29 mouse cellular contexts compared by ENCODE assay signal in genomic region chr15:79122546-79122945, GRCm38 (mm10). TPM values are rescaled to one million over a fixed set of nuclear protein-coding genes. Genes with fewer than 3 reads are reported as not detected.
DNase-seq lines count a peak whose midpoint lies in the region; ATAC-seq and TF ChIP-seq lines count a peak whose summit lies in the region.
"Had no signal": no experiment of that assay in that cellular context is flagged by ENCODE, and none has a peak within 500 bp of the region (broad histone marks: within the 10 kb centered on the region; RNA-seq: fewer than 3 reads in every experiment).

No protein-coding gene starts in this region.

- TF ChIP-seq CTCF in forebrain, postnatal 0 days (IDR thresholded peaks at IDR 0.05; ENCODE audit: low read depth): peak; percentile 15; the same call in 1 of the 2 replicates
- TF ChIP-seq CTCF in kidney, postnatal 0 days (IDR thresholded peaks at IDR 0.05; ENCODE audit: low read depth): 0 out of 2 replicates have a peak, but pooled peaks have one; percentile 4

- no peak overlapping the region for H3K4me2 ChIP-seq in forebrain, postnatal 0 days (ENCODE audit: low read depth)
- no peak overlapping the region for H3K4me2 ChIP-seq in forebrain, embryonic 11.5 days (ENCODE audit: low read depth, low read length, severe bottlenecking)
- H3K4me2 ChIP-seq in heart, embryonic 14.5 days (ENCODE audit: low read length): no peak overlapping the region
- H3K4me2 ChIP-seq in heart, embryonic 11.5 days: no peak overlapping the region
- no peak overlapping the region for H3K4me2 ChIP-seq in kidney, postnatal 0 days (ENCODE audit: low read length)
- H3K4me2 ChIP-seq: embryonic facial prominence, embryonic 15.5 days; forebrain, embryonic 13.5 days; hindbrain, embryonic 13.5 days; limb, embryonic 13.5 days; liver, embryonic 12.5 days; stomach, embryonic 15.5 days had no signal

- no peaks in the 10 kb centered on the region for H3K9me3 ChIP-seq in forebrain, postnatal 0 days (ENCODE audit: low read length)
- no peaks in the 10 kb centered on the region for H3K9me3 ChIP-seq in forebrain, embryonic 11.5 days (ENCODE audit: control insufficient read depth, low read length)
- no peaks in the 10 kb centered on the region for H3K9me3 ChIP-seq in heart, embryonic 14.5 days (ENCODE audit: control insufficient read depth, low read length)
- H3K9me3 ChIP-seq in heart, embryonic 11.5 days (replicated peaks; ENCODE audit: control insufficient read depth, low read length): no peaks in the 10 kb centered on the region
- no peaks in the 10 kb centered on the region for H3K9me3 ChIP-seq in kidney, postnatal 0 days (replicated peaks; ENCODE audit: low read length)
- H3K9me3 ChIP-seq: embryonic facial prominence, embryonic 10.5 days; embryonic facial prominence, embryonic 15.5 days; forebrain, embryonic 13.5 days; hindbrain, embryonic 13.5 days; limb, embryonic 13.5 days; liver, embryonic 12.5 days; stomach, embryonic 15.5 days had no signal

- no peak overlapping the region for H3K9ac ChIP-seq in forebrain, postnatal 0 days
- H3K9ac ChIP-seq in forebrain, embryonic 11.5 days (ENCODE audit: low read length): no peak overlapping the region
- H3K9ac ChIP-seq in heart, embryonic 14.5 days (ENCODE audit: low read length): peak overlapping the region; percentile 21; the same call in 1 of the 2 replicates
- no peak overlapping the region for H3K9ac ChIP-seq in heart, embryonic 11.5 days (ENCODE audit: low read depth, low read length)
- no peak overlapping the region for H3K9ac ChIP-seq in kidney, postnatal 0 days (ENCODE audit: low read depth, low read length)
- H3K9ac ChIP-seq: embryonic facial prominence, embryonic 15.5 days; forebrain, embryonic 13.5 days; hindbrain, embryonic 13.5 days; limb, embryonic 13.5 days; liver, embryonic 12.5 days; stomach, embryonic 15.5 days had no signal

- H3K27ac ChIP-seq in forebrain, postnatal 0 days (ENCODE audit: low read depth, low read length): no peak overlapping the region
- H3K27ac ChIP-seq in forebrain, embryonic 11.5 days (ENCODE audit: low read depth, low read length): no peak overlapping the region
- H3K27ac ChIP-seq in heart, embryonic 14.5 days (replicated peaks in 1 of 2; ENCODE audit: control insufficient read depth in 1 of 2, insufficient read depth in 1 of 2, low read depth in 2 of 2, low read length in 2 of 2): peak overlapping the region; percentile 88 to 91
- H3K27ac ChIP-seq in heart, embryonic 11.5 days (ENCODE audit: low read depth, low read length): no peak overlapping the region
- no peak overlapping the region for H3K27ac ChIP-seq in kidney, postnatal 0 days
- H3K27ac ChIP-seq: embryonic facial prominence, embryonic 10.5 days; embryonic facial prominence, embryonic 15.5 days; forebrain, embryonic 13.5 days; hindbrain, embryonic 13.5 days; limb, embryonic 13.5 days; liver, embryonic 12.5 days; stomach, embryonic 15.5 days had no signal

- DNase-seq in forebrain, postnatal 0 days: no peak
- DNase-seq in forebrain, embryonic 11.5 days (ENCODE audit: low spot score): no peak
- DNase-seq in kidney, postnatal 0 days (ENCODE audit: low spot score): no peak
- DNase-seq in kidney, adult 8-10 months: no peak
- peak; percentile 21 for DNase-seq in urinary bladder, adult 2 months (ENCODE audit: low spot score)
- DNase-seq in urinary bladder, postnatal 10 days (ENCODE audit: low spot score): no peak
- DNase-seq: cerebellum, adult 8-10 months; cerebellum, postnatal 25 days; heart, postnatal 14 days; kidney, postnatal 25 days; lung, adult 18-20 months; lung, postnatal 10 days; right cerebral cortex, postnatal 25 days; thymus, postnatal 14 days had no signal

- no peak for ATAC-seq in forebrain, postnatal 0 days
- no peak for ATAC-seq in forebrain, embryonic 11.5 days (replicated peaks; ENCODE audit: low FRiP score)
- ATAC-seq in heart, embryonic 14.5 days (ENCODE audit: insufficient number of reproducible peaks, insufficient read depth, low FRiP score, low read depth): no peak
- no peak for ATAC-seq in heart, embryonic 11.5 days (replicated peaks; ENCODE audit: insufficient number of reproducible peaks, low FRiP score, low TSS enrichment)
- no peak for ATAC-seq in kidney, postnatal 0 days (replicated peaks; ENCODE audit: low FRiP score, low read depth)
- ATAC-seq: activated CD4-positive, CD25-positive, alpha-beta regulatory T cell, adult 4 months; forebrain, embryonic 13.5 days; intestine, postnatal 0 days; liver, embryonic 12.5 days; midbrain, embryonic 16.5 days had no signal

- 85% methylated on average over 13 of the region's 13 CpGs for WGBS in forebrain, postnatal 0 days
- 84% methylated on average over 13 of the region's 13 CpGs for WGBS in forebrain, embryonic 11.5 days
- whole genome bisulfite sequencing in heart, embryonic 14.5 days: 84% methylated on average over 13 of the region's 13 CpGs
- WGBS in heart, embryonic 11.5 days (ENCODE audit: insufficient replicate concordance): 83% methylated on average over 13 of the region's 13 CpGs
- WGBS in kidney, postnatal 0 days: 84% methylated on average over 13 of the region's 13 CpGs

- H3K4me1 ChIP-seq in forebrain, postnatal 0 days (ENCODE audit: insufficient read depth): no peaks in the 10 kb centered on the region
- H3K4me1 ChIP-seq in forebrain, embryonic 11.5 days (replicated peaks; ENCODE audit: control insufficient read depth, insufficient read depth, low read length): no peaks in the 10 kb centered on the region
- H3K4me1 ChIP-seq in heart, embryonic 14.5 days (ENCODE audit: control insufficient read depth in 2 of 2, insufficient read depth in 2 of 2, low read length in 2 of 2): peaks cover 12 to 19% of the 10 kb centered on the region in 2 experiments
- peaks cover 8% of the 10 kb centered on the region for H3K4me1 ChIP-seq in heart, embryonic 11.5 days (ENCODE audit: control insufficient read depth, insufficient read depth, low read length)
- no peaks in the 10 kb centered on the region for H3K4me1 ChIP-seq in kidney, postnatal 0 days (replicated peaks; ENCODE audit: insufficient read depth, low read length)
- H3K4me1 ChIP-seq: embryonic facial prominence, embryonic 10.5 days; embryonic facial prominence, embryonic 15.5 days; forebrain, embryonic 13.5 days; hindbrain, embryonic 13.5 days; limb, embryonic 13.5 days; liver, embryonic 12.5 days; stomach, embryonic 15.5 days had no signal

- H3K27me3 ChIP-seq in forebrain, postnatal 0 days (ENCODE audit: insufficient read depth, low read length): no peaks in the 10 kb centered on the region
- H3K27me3 ChIP-seq in forebrain, embryonic 11.5 days (ENCODE audit: control insufficient read depth, insufficient read depth, low read length): no peaks in the 10 kb centered on the region
- H3K27me3 ChIP-seq in heart, embryonic 14.5 days (ENCODE audit: control insufficient read depth, insufficient read depth, low read length): no peaks in the 10 kb centered on the region
- H3K27me3 ChIP-seq in heart, embryonic 11.5 days (ENCODE audit: control insufficient read depth, insufficient read depth, low read length): no peaks in the 10 kb centered on the region
- H3K27me3 ChIP-seq in kidney, postnatal 0 days (ENCODE audit: insufficient read depth, low read length): no peaks in the 10 kb centered on the region
- H3K27me3 ChIP-seq: CH12.LX; embryonic facial prominence, embryonic 15.5 days; forebrain, embryonic 13.5 days; hindbrain, embryonic 13.5 days; limb, embryonic 13.5 days; liver, embryonic 12.5 days; stomach, embryonic 15.5 days had no signal

- no peak overlapping the region for H3K4me3 ChIP-seq in forebrain, postnatal 0 days (ENCODE audit: low read depth, low read length)
- H3K4me3 ChIP-seq in forebrain, embryonic 11.5 days (ENCODE audit: low read depth, low read length): no peak overlapping the region
- H3K4me3 ChIP-seq in heart, embryonic 14.5 days (ENCODE audit: control insufficient read depth in 1 of 2, insufficient read depth in 1 of 2, low read depth in 1 of 2, low read length in 2 of 2): no peak overlapping the region
- no peak overlapping the region for H3K4me3 ChIP-seq in heart, embryonic 11.5 days (ENCODE audit: low read depth, low read length)
- H3K4me3 ChIP-seq in kidney, postnatal 0 days (replicated peaks; ENCODE audit: low read depth, low read length): no peak overlapping the region
- H3K4me3 ChIP-seq: embryonic facial prominence, embryonic 10.5 days; embryonic facial prominence, embryonic 15.5 days; forebrain, embryonic 13.5 days; hindbrain, embryonic 13.5 days; limb, embryonic 13.5 days; liver, embryonic 12.5 days; stomach, embryonic 15.5 days had no signal

- H3K36me3 ChIP-seq in forebrain, postnatal 0 days (ENCODE audit: insufficient read depth): peaks cover 59% of the 10 kb centered on the region
- no peaks in the 10 kb centered on the region; the same call in 1 of the 2 replicates for H3K36me3 ChIP-seq in forebrain, embryonic 11.5 days (ENCODE audit: control insufficient read depth, insufficient read depth, low read length)
- peaks cover 99% of the 10 kb centered on the region for H3K36me3 ChIP-seq in heart, embryonic 14.5 days (ENCODE audit: control insufficient read depth, insufficient read depth, low read length)
- H3K36me3 ChIP-seq in heart, embryonic 11.5 days (ENCODE audit: control insufficient read depth, insufficient read depth, low read length): peaks cover 56% of the 10 kb centered on the region
- peaks cover 53% of the 10 kb centered on the region for H3K36me3 ChIP-seq in kidney, postnatal 0 days (ENCODE audit: insufficient read depth, low read length)

RNA-seq across cellular contexts. Expression of gene Micall1, which starts 13.8 kb away (rescaled TPM):
- 23.8 and 29.1 TPM in 2 replicates for total RNA-seq in forebrain, postnatal 0 days (2014; rRNA removed)
- polyA plus RNA-seq in forebrain, postnatal 0 days (2015; fragmentation: Nextera tagmentation; extraction: Ambion mirVana): 7.2 and 8.0 TPM in 2 replicates
- 6.3 and 7.6 TPM in 2 replicates for polyA plus RNA-seq in forebrain, embryonic 11.5 days (2014; fragmentation: Nextera tagmentation; extraction: Ambion mirVana)
- 18.9 and 20.2 TPM in 2 replicates for polyA plus RNA-seq in heart, embryonic 14.5 days (2014; fragmentation: Nextera tagmentation; extraction: Ambion mirVana)
- 11.9 and 13.6 TPM in 2 replicates for polyA plus RNA-seq in heart, embryonic 11.5 days (2014; fragmentation: Nextera tagmentation; extraction: Ambion mirVana)
- polyA plus RNA-seq in kidney, postnatal 0 days (2015; fragmentation: Nextera tagmentation; extraction: Ambion mirVana): 5.9 and 6.6 TPM in 2 replicates
- polyA plus RNA-seq in urinary bladder, adult 2 months (2012; rRNA removed): 63.5 and 79.4 TPM in 2 replicates

RNA-seq across cellular contexts. Expression of gene Polr2f, which starts 18.3 kb away (rescaled TPM):
- 48.6 and 111 TPM in 2 replicates for total RNA-seq in forebrain, postnatal 0 days (2014; rRNA removed)
- polyA plus RNA-seq in forebrain, postnatal 0 days (2015; fragmentation: Nextera tagmentation; extraction: Ambion mirVana): 362 and 414 TPM in 2 replicates
- 378 and 386 TPM in 2 replicates for polyA plus RNA-seq in forebrain, embryonic 11.5 days (2014; fragmentation: Nextera tagmentation; extraction: Ambion mirVana)
- 271 and 299 TPM in 2 replicates for polyA plus RNA-seq in heart, embryonic 14.5 days (2014; fragmentation: Nextera tagmentation; extraction: Ambion mirVana)
- 284 and 297 TPM in 2 replicates for polyA plus RNA-seq in heart, embryonic 11.5 days (2014; fragmentation: Nextera tagmentation; extraction: Ambion mirVana)
- polyA plus RNA-seq in kidney, postnatal 0 days (2015; fragmentation: Nextera tagmentation; extraction: Ambion mirVana): 314 and 321 TPM in 2 replicates
- 145 and 194 TPM in 2 replicates for polyA plus RNA-seq in urinary bladder, adult 2 months (2012; rRNA removed)

RNA-seq across cellular contexts. Expression of gene 1700088E04Rik, which starts 18.5 kb away (rescaled TPM):
- total RNA-seq in forebrain, postnatal 0 days (2014; rRNA removed): 11.8 and 15.2 TPM in 2 replicates
- polyA plus RNA-seq in forebrain, postnatal 0 days (2015; fragmentation: Nextera tagmentation; extraction: Ambion mirVana): 19.3 and 23.7 TPM in 2 replicates
- polyA plus RNA-seq in forebrain, embryonic 11.5 days (2014; fragmentation: Nextera tagmentation; extraction: Ambion mirVana): 9.3 and 10.6 TPM in 2 replicates
- 5.6 and 8.4 TPM in 2 replicates for polyA plus RNA-seq in heart, embryonic 14.5 days (2014; fragmentation: Nextera tagmentation; extraction: Ambion mirVana)
- 7.1 and 8.2 TPM in 2 replicates for polyA plus RNA-seq in heart, embryonic 11.5 days (2014; fragmentation: Nextera tagmentation; extraction: Ambion mirVana)
- polyA plus RNA-seq in kidney, postnatal 0 days (2015; fragmentation: Nextera tagmentation; extraction: Ambion mirVana): 12.9 and 15.2 TPM in 2 replicates
- polyA plus RNA-seq in urinary bladder, adult 2 months (2012; rRNA removed): 3.7 and 4.0 TPM in 2 replicates

RNA-seq across cellular contexts. Expression of gene Sox10, which starts 42.5 kb away (rescaled TPM):
- total RNA-seq in forebrain, postnatal 0 days (2014; rRNA removed): 7.4 and 8.3 TPM in 2 replicates
- polyA plus RNA-seq in forebrain, postnatal 0 days (2015; fragmentation: Nextera tagmentation; extraction: Ambion mirVana): 4.8 and 6.3 TPM in 2 replicates
- 1.3 and 1.4 TPM in 2 replicates for polyA plus RNA-seq in forebrain, embryonic 11.5 days (2014; fragmentation: Nextera tagmentation; extraction: Ambion mirVana)
- 0.63 and 0.80 TPM in 2 replicates for polyA plus RNA-seq in heart, embryonic 14.5 days (2014; fragmentation: Nextera tagmentation; extraction: Ambion mirVana)
- polyA plus RNA-seq in heart, embryonic 11.5 days (2014; fragmentation: Nextera tagmentation; extraction: Ambion mirVana): 1.1 and 1.3 TPM in 2 replicates
- 0.23 and 0.25 TPM in 2 replicates for polyA plus RNA-seq in kidney, postnatal 0 days (2015; fragmentation: Nextera tagmentation; extraction: Ambion mirVana)
- 11.0 and 11.8 TPM in 2 replicates for polyA plus RNA-seq in urinary bladder, adult 2 months (2012; rRNA removed)
- total RNA-seq: neutrophil, adult 5-6 weeks had no signal
- polyA plus RNA-seq: activated CD4-positive, CD25-positive, alpha-beta regulatory T cell, adult 4 months; C2C12 had no signal

RNA-seq across cellular contexts. Expression of gene Eif3l, which starts 47.6 kb away (rescaled TPM):
- 213 and 218 TPM in 2 replicates for total RNA-seq in forebrain, postnatal 0 days (2014; rRNA removed)
- 179 and 191 TPM in 2 replicates for polyA plus RNA-seq in forebrain, postnatal 0 days (2015; fragmentation: Nextera tagmentation; extraction: Ambion mirVana)
- 245 and 254 TPM in 2 replicates for polyA plus RNA-seq in forebrain, embryonic 11.5 days (2014; fragmentation: Nextera tagmentation; extraction: Ambion mirVana)
- 144 and 153 TPM in 2 replicates for polyA plus RNA-seq in heart, embryonic 14.5 days (2014; fragmentation: Nextera tagmentation; extraction: Ambion mirVana)
- 166 and 189 TPM in 2 replicates for polyA plus RNA-seq in heart, embryonic 11.5 days (2014; fragmentation: Nextera tagmentation; extraction: Ambion mirVana)
- polyA plus RNA-seq in kidney, postnatal 0 days (2015; fragmentation: Nextera tagmentation; extraction: Ambion mirVana): 199 and 218 TPM in 2 replicates
- polyA plus RNA-seq in urinary bladder, adult 2 months (2012; rRNA removed): 125 and 145 TPM in 2 replicates

Comparison
In these comparisons a context has a peak if more than half of its experiments do, and no peak if none do; other contexts are left out.
1. H3K27ac ChIP-seq: peak in heart, embryonic 14.5 days (2 of 2); none in forebrain, postnatal 0 days (single experiment), forebrain, embryonic 11.5 days (single experiment), heart, embryonic 11.5 days (single experiment) and kidney, postnatal 0 days (single experiment).